Mouse (Mus musculus) midbrain, embryonic 10.5 days (tissue): ENCODE measurements around the gene Gfra1. TPM values are rescaled to one million over a fixed set of nuclear protein-coding genes. Genes with fewer than 3 reads are reported as not detected.
A peak's percentile ranks its signal among the peaks of the same experiment; 100 is the strongest.

Experiments
- DNase-seq: peaks from one replicate; pipeline ENCODE4 v3.0.0-alpha.2; 2017; ENCODE audit warnings: low spot score
- H3K27ac ChIP-seq: fragments of 300-500 bp; sonication (generic); replicated peaks from 2 replicates; pipeline ENCODE4 v1.5.1; 2016; ENCODE audit warnings: mild to moderate bottlenecking
- H3K27me3 ChIP-seq: fragments of 300-500 bp; sonication (generic); 2 replicates; pipeline ENCODE4 v1.6.1; 2016; ENCODE audit warnings: low read depth, mild to moderate bottlenecking; ENCODE audit not compliant: poor library complexity, severe bottlenecking
- H3K36me3 ChIP-seq: fragments of 300-500 bp; sonication (generic); 2 replicates; pipeline ENCODE4 v1.6.1; 2016; ENCODE audit warnings: mild to moderate bottlenecking, moderate library complexity
- H3K4me1 ChIP-seq: fragments of 300-500 bp; sonication (generic); 2 replicates; pipeline ENCODE4 v1.6.1; 2016
- H3K4me3 ChIP-seq: fragments of 300-500 bp; sonication (generic); 2 replicates; pipeline ENCODE4 v1.5.1; 2016; ENCODE audit warnings: mild to moderate bottlenecking, moderate library complexity
- H3K9me3 ChIP-seq: fragments of 300-500 bp; sonication (generic); replicated peaks from 2 replicates; pipeline ENCODE4 v1.6.1; 2016; ENCODE audit warnings: mild to moderate bottlenecking
- WGBS: fragments of 180-500 bp; shearing (Covaris S2); methylation state at CpG from one replicate; pipeline ENCODE4 v1.1.7; 2016; 5-methylcytosine and 5-hydroxymethylcytosine counted together
- polyA plus RNA-seq: library from polyadenylated mRNA; unstranded; fragments of >200 nt; fragmentation: Nextera tagmentation; extraction: Ambion mirVana; gene quantifications from 2 replicates; pipeline ENCODE4 v1.2.1, GENCODE M21; 2016

Gene Gfra1
- polyA plus RNA-seq, 1 experiment from 2014 or later: 22.1 TPM

DNA sequence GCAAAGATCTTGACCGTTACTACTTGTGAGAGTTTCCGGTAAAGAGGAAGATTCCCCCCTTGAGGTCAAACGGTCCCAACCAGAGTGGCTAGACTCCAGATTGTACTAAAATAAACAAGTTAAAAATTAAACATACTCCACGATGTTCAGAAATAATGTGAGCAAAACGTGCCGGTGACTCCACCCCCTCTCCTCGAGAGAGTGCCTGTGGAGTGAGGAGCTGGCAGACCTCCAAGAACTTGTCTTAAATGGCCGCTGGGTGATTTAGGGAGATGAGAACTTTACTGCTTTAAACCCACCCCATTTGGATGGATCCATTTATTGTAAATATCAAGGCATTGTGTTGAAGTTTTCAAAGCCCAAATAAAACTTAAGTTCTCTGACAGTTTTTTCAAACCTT, 42.4 kb downstream of the Gfra1 start:
- H3K27ac ChIP-seq: no peak overlapping the region
- no peaks in the 10 kb centered on the region for H3K4me1 ChIP-seq
- H3K36me3 ChIP-seq: no peaks in the 10 kb centered on the region
- H3K9me3 ChIP-seq: 0 out of 2 replicates have a peak, but pooled peaks cover 3% of the 10 kb centered on the region
- no peak for DNase-seq
- H3K4me3 ChIP-seq: no peak overlapping the region
- no peaks in the 10 kb centered on the region for H3K27me3 ChIP-seq
- 83% methylated on average over 8 of the region's 8 CpGs for WGBS

DNA sequence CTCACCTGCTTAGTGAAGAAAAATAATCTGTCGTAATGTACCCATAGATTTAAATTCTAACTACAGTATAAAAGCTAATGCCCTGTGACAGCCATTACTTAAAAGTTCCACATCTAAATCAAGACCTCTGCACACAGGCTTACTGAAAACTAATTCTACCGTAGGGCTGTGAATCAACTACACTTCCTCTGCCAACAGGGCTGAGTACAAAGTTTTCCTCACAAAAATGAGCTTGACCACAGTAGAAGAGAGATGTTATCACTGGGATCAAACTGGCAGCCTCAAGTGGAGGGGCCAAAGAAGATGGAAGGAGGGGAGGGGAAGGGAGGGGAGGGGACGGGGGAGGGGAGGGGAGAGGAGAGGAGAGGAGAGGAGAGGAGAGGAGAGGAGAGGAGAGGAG, 42.9 kb downstream of the Gfra1 start:
- H3K36me3 ChIP-seq: no peaks in the 10 kb centered on the region
- no peak for DNase-seq
- no peaks in the 10 kb centered on the region for H3K4me1 ChIP-seq
- no peaks in the 10 kb centered on the region for H3K27me3 ChIP-seq
- H3K27ac ChIP-seq: no peak overlapping the region
- H3K4me3 ChIP-seq: no peak overlapping the region
- WGBS: 82% methylated on average over 2 of the region's 3 CpGs
- H3K9me3 ChIP-seq: 0 out of 2 replicates have a peak, but pooled peaks cover 3% of the 10 kb centered on the region

DNA sequence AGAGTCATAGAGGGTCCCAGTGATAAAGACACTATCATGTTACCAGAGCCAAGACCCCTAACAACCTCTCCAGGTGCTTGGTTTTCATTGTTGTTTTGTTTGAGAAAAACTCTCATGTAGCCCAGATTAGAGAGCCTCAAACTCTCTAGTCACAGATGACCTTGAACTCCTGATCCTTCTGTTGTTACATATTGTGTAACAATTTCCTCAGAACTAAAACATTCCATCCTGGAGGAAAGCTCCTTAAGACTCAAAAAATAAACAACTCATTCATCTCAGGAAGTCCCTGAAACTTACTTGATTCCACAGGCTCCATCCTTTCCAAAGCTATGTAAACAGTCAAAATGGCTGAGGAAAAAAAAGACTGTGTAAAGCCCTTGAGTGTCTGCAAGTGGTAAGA, 49.0 kb downstream of the Gfra1 start:
- Histone ChIP-seq H3K9me3 (0 out of 2 replicates have a peak, but pooled peaks cover 3% of the 10 kb centered on the region), H3K4me3 (no peak overlapping the region), H3K27ac (no peak overlapping the region), H3K27me3 (no peaks in the 10 kb centered on the region), H3K36me3 (no peaks in the 10 kb centered on the region), H3K4me1 (no peaks in the 10 kb centered on the region)
- no peak for DNase-seq

DNA sequence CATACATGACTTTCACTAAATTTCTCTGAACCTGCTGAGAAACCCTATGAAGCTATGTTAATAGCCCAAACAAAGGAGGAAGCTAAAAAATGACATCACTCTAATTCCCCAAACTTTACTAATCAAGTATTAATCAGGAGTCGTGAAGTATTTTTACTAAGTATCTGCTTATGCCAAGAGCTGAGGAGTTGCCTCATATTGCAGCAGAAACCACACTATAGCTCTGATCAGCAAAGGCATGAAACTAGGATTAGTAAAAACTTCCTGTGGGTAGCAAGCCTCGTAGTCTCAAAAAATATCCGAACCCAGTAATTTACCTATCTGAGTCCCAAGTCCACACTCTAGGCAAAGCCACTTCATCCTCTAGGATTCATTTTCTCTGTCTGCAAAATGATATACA, 55.5 kb downstream of the Gfra1 start:
- WGBS: 91% methylated on average over 3 of the region's 3 CpGs
- no peaks in the 10 kb centered on the region for H3K27me3 ChIP-seq
- no peak for DNase-seq
- H3K4me1 ChIP-seq: peaks cover 16% of the 10 kb centered on the region
- H3K27ac ChIP-seq: no peak overlapping the region
- H3K36me3 ChIP-seq: no peaks in the 10 kb centered on the region
- H3K4me3 ChIP-seq: no peak overlapping the region
- no peaks in the 10 kb centered on the region for H3K9me3 ChIP-seq

DNA sequence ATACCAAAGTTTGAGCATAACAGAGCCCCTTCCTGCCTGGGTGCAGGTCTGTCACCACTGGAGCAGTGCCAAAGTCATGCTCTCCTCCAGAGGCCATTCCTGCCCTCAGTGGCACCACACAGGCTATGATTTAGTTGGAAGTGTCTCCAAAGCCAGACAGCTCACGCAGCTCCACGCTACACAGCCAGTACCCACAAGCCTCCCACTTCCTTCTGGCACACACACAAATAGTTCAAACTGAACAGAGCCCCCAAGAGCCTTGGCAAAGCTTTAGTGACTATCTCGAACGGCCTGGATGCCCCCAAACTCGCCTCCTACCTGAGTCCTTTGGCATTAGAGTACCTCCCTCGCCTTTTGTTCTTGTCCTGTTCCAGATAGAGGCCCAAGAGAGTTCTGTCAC, 56.5 kb downstream of the Gfra1 start:
- peaks cover 16% of the 10 kb centered on the region for H3K4me1 ChIP-seq
- no peak overlapping the region for H3K27ac ChIP-seq
- no peaks in the 10 kb centered on the region for H3K27me3 ChIP-seq
- DNase-seq: no peak
- 79% methylated on average over 6 of the region's 6 CpGs for WGBS
- H3K36me3 ChIP-seq: no peaks in the 10 kb centered on the region
- no peaks in the 10 kb centered on the region for H3K9me3 ChIP-seq
- no peak overlapping the region for H3K4me3 ChIP-seq

DNA sequence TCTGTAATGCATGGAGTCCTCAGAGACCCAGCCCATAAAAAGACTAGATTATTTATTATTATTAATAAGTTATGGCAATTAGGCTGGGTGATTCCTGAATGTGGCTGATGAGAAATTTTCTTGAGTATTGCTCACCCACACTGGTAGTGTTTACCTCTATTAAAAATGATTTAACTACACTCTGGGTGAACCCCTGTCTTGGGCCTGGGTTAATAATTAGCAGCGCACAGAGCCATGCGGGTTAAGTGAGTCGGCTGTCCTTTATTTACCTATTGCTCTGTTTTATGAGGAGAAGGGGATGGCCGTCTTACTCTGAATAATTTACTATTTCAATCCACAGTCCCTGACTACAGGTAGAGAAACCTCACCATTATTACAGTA, 59.1 kb downstream of the Gfra1 start:
- H3K4me3 ChIP-seq: no peak overlapping the region
- no peaks in the 10 kb centered on the region for H3K9me3 ChIP-seq
- H3K36me3 ChIP-seq: no peaks in the 10 kb centered on the region
- H3K4me1 ChIP-seq: peaks cover 16% of the 10 kb centered on the region
- 89% methylated on average over 4 of the region's 4 CpGs for WGBS
- H3K27ac ChIP-seq: peak overlapping the region; percentile 83
- DNase-seq: no peak
- no peaks in the 10 kb centered on the region for H3K27me3 ChIP-seq

DNA sequence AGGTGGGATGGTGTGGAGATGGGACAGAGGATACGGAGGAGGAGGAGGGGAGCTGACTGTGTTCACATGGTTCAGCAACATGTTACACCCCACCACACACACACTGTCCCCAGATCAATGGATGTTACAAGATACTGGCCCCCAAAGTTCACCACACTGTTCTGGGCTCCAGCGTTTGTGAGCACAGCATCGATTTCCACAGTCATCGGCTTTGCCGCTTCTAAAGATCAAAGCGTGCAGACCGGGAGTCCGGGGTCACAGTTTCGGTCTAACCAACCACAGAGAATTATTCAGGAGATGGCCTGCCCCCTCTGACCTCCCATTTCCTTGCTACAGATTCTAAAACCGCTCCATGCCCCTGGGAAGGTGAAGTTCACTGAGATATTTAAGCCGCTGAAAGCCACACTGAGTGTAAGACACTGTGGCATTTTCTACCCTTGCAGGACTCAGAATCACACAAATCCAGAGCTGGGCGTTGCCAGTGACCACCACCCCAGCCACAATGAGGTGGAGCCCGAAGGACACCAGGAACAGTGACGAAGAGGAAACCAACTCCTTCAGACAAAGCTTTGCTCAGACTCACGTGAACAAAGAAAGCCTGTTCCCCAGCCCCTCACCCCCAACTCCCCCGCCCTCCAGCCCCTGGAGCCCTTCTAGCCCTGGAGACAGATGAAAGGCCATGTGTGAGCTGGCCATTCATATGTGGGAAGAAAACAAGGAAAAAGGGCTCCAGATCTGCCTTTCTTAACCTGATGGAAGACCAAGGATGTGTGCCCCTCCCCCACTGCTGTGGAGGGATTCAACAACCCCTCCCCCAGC, 59.7 kb downstream of the Gfra1 start:
- Histone ChIP-seq H3K4me1 (peaks cover 16% of the 10 kb centered on the region), H3K27me3 (no peaks in the 10 kb centered on the region), H3K4me3 (no peak overlapping the region), H3K9me3 (no peaks in the 10 kb centered on the region), H3K27ac (peak overlapping the region; percentile 83), H3K36me3 (no peaks in the 10 kb centered on the region)
- DNase-seq: peak; percentile 37
- WGBS: 64% methylated on average over 16 of the region's 16 CpGs

DNA sequence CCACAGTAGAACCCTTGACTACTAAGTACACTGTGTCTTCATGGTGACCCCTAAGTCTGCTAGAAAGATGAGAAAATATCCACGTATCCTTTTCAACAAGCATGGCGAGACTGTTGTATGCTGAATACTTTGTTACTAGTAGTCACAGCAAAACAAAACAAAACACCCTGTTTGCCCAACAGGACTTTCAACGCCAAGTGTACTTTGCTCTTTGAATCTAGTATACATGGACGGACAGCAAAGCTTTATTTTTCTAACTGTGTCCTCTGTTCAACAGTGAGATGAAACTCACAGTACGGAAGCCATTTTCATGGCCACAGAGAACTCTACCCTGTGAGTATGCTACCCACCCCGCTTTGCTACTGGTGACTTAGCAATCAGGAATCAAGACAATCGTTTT, 62.6 kb downstream of the Gfra1 start:
- DNase-seq: no peak
- Histone ChIP-seq H3K4me1 (peaks cover 28% of the 10 kb centered on the region), H3K27ac (no peak overlapping the region), H3K36me3 (no peaks in the 10 kb centered on the region), H3K9me3 (no peaks in the 10 kb centered on the region), H3K4me3 (no peak overlapping the region), H3K27me3 (no peaks in the 10 kb centered on the region; the same call in 1 of the 2 replicates)
- WGBS: 91% methylated on average over 7 of the region's 7 CpGs

DNA sequence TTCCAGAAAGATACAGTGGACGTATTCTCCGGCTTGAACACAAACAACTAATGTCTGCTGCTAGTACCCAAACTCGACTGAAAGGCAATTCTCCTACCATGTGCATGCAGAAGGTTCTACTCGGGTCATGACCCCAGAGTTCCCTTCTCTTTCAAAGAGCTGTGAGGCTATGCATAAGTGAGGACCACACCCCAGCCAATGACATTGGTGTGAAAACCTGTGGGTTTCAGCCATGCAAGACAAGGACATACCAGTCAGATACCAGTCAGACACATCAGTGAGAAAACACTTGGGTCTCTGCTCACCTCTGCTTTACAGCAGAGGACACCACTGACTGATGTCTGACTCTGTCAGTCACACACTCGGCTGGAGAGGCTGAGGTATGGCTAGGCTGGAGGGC, 63.9 kb downstream of the Gfra1 start:
- no peaks in the 10 kb centered on the region for H3K9me3 ChIP-seq
- no peak overlapping the region for H3K4me3 ChIP-seq
- no peak overlapping the region for H3K27ac ChIP-seq
- no peaks in the 10 kb centered on the region; the same call in 1 of the 2 replicates for H3K27me3 ChIP-seq
- H3K4me1 ChIP-seq: peaks cover 28% of the 10 kb centered on the region
- H3K36me3 ChIP-seq: no peaks in the 10 kb centered on the region
- 85% methylated on average over 5 of the region's 5 CpGs for WGBS
- DNase-seq: no peak

DNA sequence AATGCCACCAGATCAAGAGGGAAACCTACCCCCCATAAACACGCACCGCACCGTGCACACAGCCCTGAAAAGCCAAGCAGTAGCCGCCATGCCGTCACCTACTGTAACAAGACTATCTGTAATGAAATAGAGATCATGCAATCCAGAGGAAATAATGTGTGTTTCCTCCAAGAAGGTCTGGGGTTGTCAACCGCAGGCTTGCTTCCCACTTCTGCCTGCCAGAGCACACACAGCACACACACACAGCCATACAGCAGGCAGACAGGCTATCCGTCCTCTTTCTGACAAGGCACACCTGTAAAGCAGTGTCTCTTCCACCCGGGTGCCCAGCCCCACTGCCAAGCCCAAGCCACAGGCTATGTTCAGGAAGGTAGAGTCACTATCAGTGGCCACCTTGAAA, 66.2 kb downstream of the Gfra1 start:
- Histone ChIP-seq H3K36me3 (no peaks in the 10 kb centered on the region), H3K4me3 (no peak overlapping the region), H3K27me3 (no peaks in the 10 kb centered on the region; the same call in 1 of the 2 replicates), H3K4me1 (peaks cover 15% of the 10 kb centered on the region), H3K9me3 (no peaks in the 10 kb centered on the region), H3K27ac (no peak overlapping the region)
- 94% methylated on average over 8 of the region's 8 CpGs for WGBS
- no peak for DNase-seq

DNA sequence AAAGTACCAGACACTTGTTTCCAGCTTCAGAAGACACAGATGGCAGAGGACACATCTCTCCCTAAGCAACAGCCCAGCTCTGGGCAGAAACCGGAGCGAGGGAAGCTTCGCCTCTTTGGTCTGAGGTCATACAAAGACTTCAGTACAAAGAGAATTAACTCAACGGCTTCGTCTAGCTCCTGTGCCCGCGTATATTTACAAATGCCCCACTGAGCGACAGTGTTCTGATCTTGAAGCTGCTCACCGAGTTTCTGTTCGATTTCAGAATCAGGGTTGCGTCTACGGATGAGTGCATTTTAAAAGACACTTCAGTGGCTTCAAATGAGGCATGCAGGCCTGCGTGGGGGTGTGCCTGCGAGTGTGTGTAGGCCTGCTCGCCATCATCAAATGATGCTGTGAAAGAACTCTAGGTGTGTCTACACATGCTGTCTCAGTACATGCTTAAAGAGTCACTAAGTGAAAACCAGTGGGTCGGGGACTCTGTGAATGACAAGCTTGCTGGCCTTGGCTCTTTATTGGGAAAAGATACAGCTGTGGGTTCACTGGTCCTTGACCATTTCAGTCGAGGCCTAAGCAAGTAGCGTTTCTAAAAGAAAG, 66.8 kb downstream of the Gfra1 start:
- DNase-seq: no peak
- WGBS: 48% methylated on average over 18 of the region's 18 CpGs
- Histone ChIP-seq H3K9me3 (no peaks in the 10 kb centered on the region), H3K27me3 (no peaks in the 10 kb centered on the region; the same call in 1 of the 2 replicates), H3K4me1 (peaks cover 15% of the 10 kb centered on the region), H3K36me3 (no peaks in the 10 kb centered on the region), H3K4me3 (no peak overlapping the region), H3K27ac (peak overlapping the region; percentile 64)

DNA sequence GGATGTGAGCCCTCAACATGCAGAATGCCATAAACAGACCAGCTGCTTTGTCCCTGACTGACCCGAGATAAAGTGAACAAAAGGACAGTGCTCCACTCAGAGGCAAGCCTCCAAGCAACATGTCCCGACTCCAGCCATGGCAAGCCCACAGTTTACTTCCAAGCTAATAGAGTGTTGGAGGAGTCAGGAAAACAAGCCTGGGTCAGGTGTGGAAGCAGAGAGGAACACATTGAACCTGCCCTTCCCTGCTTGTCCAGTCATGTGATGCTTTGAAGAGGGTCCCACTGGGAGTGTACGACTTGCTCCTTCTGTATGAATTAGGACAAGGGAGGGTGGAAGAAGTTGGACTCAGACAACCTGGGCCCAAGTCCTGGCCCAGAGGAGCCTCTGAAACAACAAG, 72.4 kb downstream of the Gfra1 start:
- no peak for DNase-seq
- H3K36me3 ChIP-seq: no peaks in the 10 kb centered on the region
- H3K9me3 ChIP-seq: no peaks in the 10 kb centered on the region
- WGBS: 66% methylated on average over 3 of the region's 3 CpGs
- peaks cover 20% of the 10 kb centered on the region for H3K4me1 ChIP-seq
- 0 out of 2 replicates have a peak overlapping the region, but pooled peaks have one; percentile 2 for H3K27ac ChIP-seq
- H3K4me3 ChIP-seq: no peak overlapping the region
- H3K27me3 ChIP-seq: no peaks in the 10 kb centered on the region

DNA sequence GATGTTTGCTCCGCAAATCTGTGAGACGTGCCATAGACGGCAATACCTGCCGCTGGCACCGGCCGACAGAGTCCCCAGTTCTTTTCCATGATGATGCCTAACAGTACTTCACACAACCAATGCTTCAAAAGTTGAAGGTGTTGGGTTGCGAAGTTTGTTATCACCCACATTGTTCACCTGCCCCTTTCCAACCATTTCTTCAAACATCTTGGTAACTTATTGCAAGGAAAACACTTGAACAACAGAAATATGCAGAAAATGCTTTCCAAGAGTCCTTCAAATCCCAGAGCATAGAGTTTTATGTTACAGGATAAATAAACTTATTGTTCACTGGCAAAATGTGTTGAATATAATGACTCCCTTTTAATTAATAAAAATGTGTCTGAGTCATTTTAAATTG, 73.2 kb downstream of the Gfra1 start:
- Histone ChIP-seq H3K27ac (no peak overlapping the region), H3K36me3 (no peaks in the 10 kb centered on the region), H3K9me3 (no peaks in the 10 kb centered on the region), H3K27me3 (no peaks in the 10 kb centered on the region), H3K4me3 (no peak overlapping the region), H3K4me1 (peaks cover 18% of the 10 kb centered on the region)
- WGBS: 96% methylated on average over 7 of the region's 7 CpGs
- DNase-seq: no peak
